Mouse (Mus musculus) thymus, adult 2 months (tissue): Measurements from ENCODE around the gene Taar6.

Experiments used
- CTCF ChIP-seq: fragments of 200-500 bp; IDR thresholded peaks from 2 replicates; pipeline ENCODE4 v1.5.1; 2012; ENCODE audit warnings: mild to moderate bottlenecking, control low read depth, low read length, moderate library complexity, borderline replicate concordance; ENCODE audit not compliant: control insufficient read depth, poor library complexity, insufficient read depth; ENCODE audit errors: extremely low read depth
- POLR2A ChIP-seq: fragments of 200-500 bp; IDR thresholded peaks from 2 replicates; pipeline ENCODE4 v1.6.1; 2012; ENCODE audit warnings: mild to moderate bottlenecking, low read length, control low read depth, moderate library complexity; ENCODE audit not compliant: control insufficient read depth, poor library complexity, insufficient read depth; ENCODE audit errors: extremely low read depth

GRCm38 (mm10) chr10:24007034-24007433 is 21.6 kb upstream of the Taar6 start:
- TF ChIP-seq POLR2A (no peak), CTCF (no peak)
